Comparison of ENCODE assay signal across 22 mouse cellular contexts in genomic region chr13:113585606-113586005, GRCm38 (mm10).
"Had no signal": no experiment of that assay in that cellular context is flagged by ENCODE, and none has a peak within 500 bp of the region (broad histone marks: within the 10 kb centered on the region; RNA-seq: fewer than 3 reads in every experiment).

No protein-coding gene starts in this region.

- H3K27me3 ChIP-seq: forebrain, embryonic 15.5 days; heart, embryonic 12.5 days; hindbrain, embryonic 13.5 days; hindbrain, embryonic 15.5 days; limb, embryonic 13.5 days; limb, embryonic 15.5 days had no signal

- DNase-seq: forebrain, postnatal 0 days; gastrocnemius, postnatal 14 days; gastrocnemius, postnatal 36 days; heart, adult 18-20 months; heart, postnatal 10 days; heart, postnatal 36 days; kidney, adult 18-20 months; layer of hippocampus, adult 9-11 months; layer of hippocampus, postnatal 36 days; left cerebral cortex, postnatal 4 days; lung, adult 18-20 months had no signal

- H3K4me3 ChIP-seq: forebrain, embryonic 15.5 days; heart, embryonic 10.5 days; heart, embryonic 12.5 days; hindbrain, embryonic 13.5 days; hindbrain, embryonic 15.5 days; limb, embryonic 13.5 days; limb, embryonic 15.5 days; liver, embryonic 12.5 days had no signal

- H3K9ac ChIP-seq: forebrain, embryonic 15.5 days; forebrain, postnatal 0 days; heart, embryonic 12.5 days; hindbrain, embryonic 13.5 days; hindbrain, embryonic 15.5 days; limb, embryonic 13.5 days; limb, embryonic 15.5 days; liver, embryonic 12.5 days; liver, embryonic 14.5 days had no signal

- H3K27ac ChIP-seq: forebrain, embryonic 15.5 days; heart, embryonic 10.5 days; hindbrain, embryonic 13.5 days; hindbrain, embryonic 15.5 days; hindbrain, postnatal 0 days; kidney, postnatal 0 days; limb, embryonic 13.5 days; liver, embryonic 12.5 days; liver, embryonic 14.5 days had no signal

- H3K4me1 ChIP-seq: liver, embryonic 12.5 days had no signal

- H3K36me3 ChIP-seq: forebrain, embryonic 15.5 days; hindbrain, embryonic 15.5 days had no signal
